Mouse (Mus musculus) CH12.LX (cell line): ENCODE measurements around the gene Pdcd6ip. TPM values are rescaled to one million over a fixed set of nuclear protein-coding genes. Genes with fewer than 3 reads are reported as not detected.

Experiments used
- DNase-seq: peaks from one replicate; pipeline ENCODE4 v3.0.0-alpha.2; 2013; ENCODE audit errors: extremely low read depth
- H3K27ac ChIP-seq: 2 replicates; pipeline ENCODE4 v1.5.1; 2012; ENCODE audit warnings: low read depth, mild to moderate bottlenecking, control low read depth, moderate library complexity; ENCODE audit not compliant: insufficient read depth
- H3K27me3 ChIP-seq: replicated peaks from 2 replicates; pipeline ENCODE3; 2012; ENCODE audit warnings: inconsistent platforms
- H3K36me3 ChIP-seq, 2 experiments: replicated peaks in 1 of 2; 2 replicates each; pipeline versions ENCODE3 to v1.6.1; 2012; ENCODE audit warnings: inconsistent platforms in 1 of 2, low read length in 1 of 2, mild to moderate bottlenecking in 1 of 2, mixed read lengths in 1 of 2, moderate library complexity in 1 of 2; ENCODE audit not compliant: control insufficient read depth in 1 of 2, insufficient read depth in 1 of 2
- H3K4me1 ChIP-seq, 2 experiments: 2 replicates each; pipeline ENCODE4 v1.6.1; 2012; ENCODE audit warnings: inconsistent platforms in 1 of 2, moderate library complexity in 1 of 2; ENCODE audit not compliant: insufficient read depth in 2 of 2, control insufficient read depth in 1 of 2
- H3K4me2 ChIP-seq: 2 replicates; pipeline ENCODE4 v1.6.1; 2012; ENCODE audit warnings: low read depth, mild to moderate bottlenecking, control low read depth; ENCODE audit not compliant: poor library complexity, insufficient read depth, severe bottlenecking
- H3K4me3 ChIP-seq, 3 experiments: fragments of 150-350 bp in 1 of 3; sonication (generic) in 1 of 3; replicated peaks in 1 of 3; 2 replicates each; pipeline versions ENCODE3 to v1.5.1; 2011 to 2012; ENCODE audit warnings: low read depth in 2 of 3, low read length in 2 of 3, mild to moderate bottlenecking in 2 of 3, moderate library complexity in 2 of 3, control low read depth in 1 of 3, improper control_type of control experiment in 1 of 3, inconsistent platforms in 1 of 3, mixed read lengths in 1 of 3; ENCODE audit not compliant: poor library complexity in 1 of 3
- H3K79me2 ChIP-seq: replicated peaks from 2 replicates; pipeline ENCODE4 v1.6.1; 2012; ENCODE audit warnings: mild to moderate bottlenecking, moderate library complexity; ENCODE audit not compliant: control insufficient read depth, poor library complexity, insufficient read depth, severe bottlenecking; ENCODE audit errors: extremely low read depth
- H3K9ac ChIP-seq: 2 replicates; pipeline ENCODE4 v1.6.1; 2012; ENCODE audit warnings: low read depth, mild to moderate bottlenecking, control low read depth, moderate library complexity; ENCODE audit not compliant: insufficient read depth
- H3K9me3 ChIP-seq: replicated peaks from 2 replicates; pipeline ENCODE3; 2012; ENCODE audit warnings: low read length, inconsistent platforms, mixed read lengths
- CHD2 ChIP-seq: IDR thresholded peaks from 2 replicates; pipeline ENCODE4 v1.6.1; 2011; ENCODE audit warnings: low read length, improper control_type of control experiment
- CTCF ChIP-seq, 2 experiments: IDR thresholded peaks in 1 of 2; conservative IDR thresholded peaks in 1 of 2; 2 replicates each; pipeline ENCODE4 v1.5.1; 2011 to 2012; ENCODE audit warnings: low read depth in 2 of 2, low read length in 2 of 2, improper control_type of control experiment in 1 of 2, inconsistent platforms in 1 of 2, mild to moderate bottlenecking in 1 of 2, moderate library complexity in 1 of 2
- E2F4 ChIP-seq: IDR thresholded peaks from 2 replicates; pipeline ENCODE4 v1.6.1; 2011; ENCODE audit warnings: low read depth, low read length, improper control_type of control experiment; ENCODE audit not compliant: insufficient replicate concordance
- ELF1 ChIP-seq: IDR thresholded peaks from 2 replicates; pipeline ENCODE4 v1.6.1; 2014; ENCODE audit warnings: low read depth, mild to moderate bottlenecking, inconsistent platforms, low read length, improper control_type of control experiment
- EP300 ChIP-seq: IDR thresholded peaks from 2 replicates; pipeline ENCODE4 v1.6.1; 2011; ENCODE audit warnings: low read length, improper control_type of control experiment
- HCFC1 ChIP-seq: IDR thresholded peaks from 2 replicates; pipeline ENCODE4 v1.6.1; 2012; ENCODE audit warnings: low read depth, mild to moderate bottlenecking, inconsistent platforms, low read length, improper control_type of control experiment
- IRF4 ChIP-seq: IDR thresholded peaks from 2 replicates; pipeline ENCODE4 v1.6.1; 2014; ENCODE audit warnings: low read depth, mild to moderate bottlenecking, inconsistent platforms, low read length, improper control_type of control experiment
- KAT2A ChIP-seq: IDR thresholded peaks from 2 replicates; pipeline ENCODE4 v1.6.1; 2012; ENCODE audit warnings: low read length, improper control_type of control experiment, inconsistent platforms; ENCODE audit not compliant: insufficient replicate concordance
- MAX ChIP-seq: IDR thresholded peaks from 2 replicates; pipeline ENCODE4 v1.6.1; 2011; ENCODE audit warnings: low read length, improper control_type of control experiment
- MEF2A ChIP-seq: IDR thresholded peaks from 2 replicates; pipeline ENCODE4 v1.6.1; 2014; ENCODE audit warnings: low read depth, mild to moderate bottlenecking, inconsistent platforms, low read length, improper control_type of control experiment, borderline replicate concordance
- MYC ChIP-seq: IDR thresholded peaks from 2 replicates; pipeline ENCODE4 v1.6.1; 2011; ENCODE audit warnings: low read depth, mild to moderate bottlenecking, improper control_type of control experiment, low read length
- POLR2A ChIP-seq: IDR thresholded peaks from 2 replicates; pipeline ENCODE4 v1.6.1; 2011; ENCODE audit warnings: low read depth, mild to moderate bottlenecking, improper control_type of control experiment, low read length
- RAD21 ChIP-seq: IDR thresholded peaks from 2 replicates; pipeline ENCODE4 v1.6.1; 2011; ENCODE audit warnings: low read depth, mild to moderate bottlenecking, low read length, improper control_type of control experiment, moderate library complexity
- SIN3A ChIP-seq: IDR thresholded peaks from 2 replicates; pipeline ENCODE4 v1.6.1; 2012; ENCODE audit warnings: low read length, improper control_type of control experiment, inconsistent platforms
- TBP ChIP-seq: conservative IDR thresholded peaks from 2 replicates; pipeline ENCODE4 v1.6.1; 2011; ENCODE audit warnings: low read depth, low read length, improper control_type of control experiment
- UBTF ChIP-seq: IDR thresholded peaks from 2 replicates; pipeline ENCODE4 v1.6.1; 2012; ENCODE audit warnings: low read depth, mild to moderate bottlenecking, inconsistent platforms, low read length, improper control_type of control experiment, moderate library complexity
- USF1 ChIP-seq: IDR thresholded peaks from 2 replicates; pipeline ENCODE4 v1.6.1; 2014; ENCODE audit warnings: low read depth, mild to moderate bottlenecking, inconsistent platforms, low read length, improper control_type of control experiment
- USF2 ChIP-seq: conservative IDR thresholded peaks from 2 replicates; pipeline ENCODE4 v1.6.1; 2011; ENCODE audit warnings: low read depth, low read length, improper control_type of control experiment
- ZC3H11A ChIP-seq: IDR thresholded peaks from 2 replicates; pipeline ENCODE4 v1.6.1; 2012; ENCODE audit warnings: low read depth, mild to moderate bottlenecking, inconsistent platforms, low read length, improper control_type of control experiment
- dilution Hi-C: fragments of 300-500 bp; cut with MboI; formaldehyde crosslinking; loops from 2 replicates; pipeline ENCODE4 v1.14.3; 2020; ENCODE audit warnings: low sequenced_read_pairs; ENCODE audit not compliant: extremely low pct_unique_long_range_greater_than_20kb, extremely low pct_ligation_motif_present
- in situ Hi-C: fragments of 300-500 bp; cut with MboI; formaldehyde crosslinking; loops from 3 replicates; pipeline ENCODE4 v1.14.3; 2019; ENCODE audit warnings: low sequenced_read_pairs, low pct_ligation_motif_present, low pct_unique_long_range_greater_than_20kb, mixed read lengths
- polyA plus RNA-seq: library from polyadenylated mRNA; unstranded; fragments of >175 nt; gene quantifications from 2 replicates; pipeline ENCODE4 v1.2.1, GENCODE M21; 2012; ENCODE audit warnings: low read depth; ENCODE audit not compliant: insufficient read length
- total RNA-seq, 2 experiments: library from RNA; depleted of rRNA; stranded (reverse); fragments of 300-350 nt in 1 of 2; fragments of >200 nt in 1 of 2; gene quantifications; 2 replicates each; pipeline ENCODE4 v1.2.3; 2012 to 2014

Gene Pdcd6ip
- total and polyA plus RNA-seq, 3 experiments = 23.3 to 75.6 (median 29.5) TPM

DNA sequence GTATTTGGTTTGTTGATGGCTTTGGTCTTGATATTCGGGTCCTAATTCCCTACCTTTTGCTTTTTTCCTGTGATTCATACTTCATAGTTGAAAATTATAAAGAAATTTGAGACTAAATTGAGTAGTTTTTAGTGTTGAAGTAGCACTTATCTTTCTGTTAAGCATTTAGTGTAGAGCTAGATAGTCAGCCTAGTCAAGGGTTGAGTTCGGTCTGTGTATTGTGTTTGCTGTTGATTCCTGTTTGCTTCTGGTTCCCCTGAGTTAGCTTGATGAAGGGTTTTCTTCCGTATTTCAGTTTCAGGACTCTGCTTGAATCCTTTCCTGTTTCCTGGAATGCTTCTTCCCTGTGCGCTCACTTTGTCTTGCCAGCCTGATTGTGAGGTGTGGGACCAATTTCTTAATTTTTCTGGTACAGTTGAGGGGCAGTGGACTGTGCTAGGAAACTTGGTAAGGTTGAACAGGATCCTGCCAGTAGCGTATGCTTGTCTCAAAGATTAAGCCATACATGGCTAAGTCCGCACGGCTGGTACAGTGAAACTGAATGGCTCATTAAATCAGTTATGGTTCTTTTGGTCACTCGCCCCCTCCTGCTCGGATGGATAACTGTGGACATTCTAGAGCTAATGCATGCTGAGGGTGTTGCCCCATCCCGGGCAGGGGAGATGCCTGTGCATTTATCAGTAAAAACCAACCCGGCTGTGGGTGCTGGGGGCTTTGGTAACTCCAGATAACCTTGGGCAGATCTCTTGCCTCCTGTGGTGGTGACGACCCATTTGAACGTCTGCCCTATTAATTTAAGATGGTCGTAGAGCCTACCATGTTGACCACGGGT lies 48.0 kb upstream of the Pdcd6ip start:
- Histone ChIP-seq H3K4me3 (no peak overlapping the region), H3K9me3 (peaks cover 13% of the 10 kb centered on the region), H3K9ac (no peak overlapping the region), H3K27me3 (no peaks in the 10 kb centered on the region), H3K79me2 (peaks cover 17% of the 10 kb centered on the region), H3K27ac (no peak overlapping the region), H3K4me2 (no peak overlapping the region), H3K36me3 (peaks cover 3 to 33% of the 10 kb centered on the region in 2 experiments), H3K4me1 (no peaks in the 10 kb centered on the region)
- no peak for DNase-seq
- dilution Hi-C loops (no loop called here), in situ Hi-C loops (no loop called here)
- TF ChIP-seq USF1 (no peak), SIN3A (no peak), MYC (no peak), HCFC1 (no peak), MAX (no peak), CHD2 (no peak), POLR2A (no peak)

DNA sequence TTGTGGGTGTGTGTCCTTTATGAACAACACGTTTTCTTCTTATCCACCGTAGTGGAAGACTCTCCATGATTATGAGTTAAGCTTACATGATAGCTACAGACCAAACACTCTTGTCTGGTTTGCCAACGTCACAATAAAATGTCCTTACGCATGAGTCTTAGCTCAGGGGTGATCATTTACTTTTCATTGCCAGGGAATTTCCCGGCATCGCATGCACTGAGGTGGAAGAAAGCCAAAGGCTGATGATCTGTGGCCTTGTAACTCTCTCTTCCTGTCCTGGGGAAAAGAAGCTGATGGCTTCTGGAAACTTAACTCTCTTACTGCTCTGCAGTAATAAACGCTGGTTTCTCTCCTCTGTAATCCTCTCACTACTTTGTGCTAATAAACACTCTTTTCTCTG lies 41.3 kb upstream of the Pdcd6ip start:
- no peak for DNase-seq
- in situ Hi-C loops (loop anchor here (10.0 to 25.0 kb wide), 2 partner anchors 175 to 338 kb away; no protein-coding TSS in a partner anchor), dilution Hi-C loops (no loop called here)

DNA sequence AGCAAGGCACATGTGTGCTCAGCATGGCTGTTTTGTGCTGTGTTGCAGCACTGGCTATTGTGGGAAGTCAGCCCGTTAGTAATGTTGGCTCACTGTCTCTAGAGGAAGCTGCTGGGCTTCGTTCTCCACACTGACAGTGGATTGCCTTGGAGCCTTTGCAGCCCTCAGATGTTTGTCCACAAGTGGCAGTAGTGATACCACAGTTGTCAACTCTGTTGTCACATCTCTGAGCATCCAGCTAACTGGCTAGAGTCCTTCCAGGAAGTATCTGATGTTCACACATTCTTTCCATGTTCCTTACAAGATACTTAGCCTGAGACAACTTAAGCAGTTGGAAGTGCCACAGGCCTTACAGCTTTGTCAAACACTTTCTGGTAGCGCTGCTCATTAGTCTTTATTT lies 35.2 kb upstream of the Pdcd6ip start:
- Histone ChIP-seq H3K36me3 (peaks cover 0 to 15% of the 10 kb centered on the region in 2 experiments), H3K4me1 (peaks cover 11 to 40% of the 10 kb centered on the region in 2 experiments), H3K79me2 (peaks cover 34% of the 10 kb centered on the region), H3K9me3 (no peaks in the 10 kb centered on the region), H3K9ac (no peak overlapping the region), H3K27ac (no peak overlapping the region), H3K4me2 (peak overlapping the region; percentile 22; the same call in 1 of the 2 replicates), H3K4me3 (no peak overlapping the region), H3K27me3 (no peaks in the 10 kb centered on the region)
- in situ Hi-C loops (loop anchor here (10.0 to 25.0 kb wide), 2 partner anchors 182 to 344 kb away; no protein-coding TSS in a partner anchor), dilution Hi-C loops (no loop called here)
- TF ChIP-seq TBP (no peak), KAT2A (no peak), CTCF (conservative IDR thresholded peaks at IDR 0.05 in 1 of 2, IDR thresholded peaks at IDR 0.05 in 1 of 2; ENCODE audit: low read depth in 2 of 2, low read length in 2 of 2) (peak in 1 of 2 experiments; percentile 24; a peak in 2 of 4 replicates), ZC3H11A (no peak), MEF2A (no peak), USF2 (no peak), MYC (0 out of 2 replicates have a peak, but pooled peaks have one; percentile 13), UBTF (no peak), E2F4 (no peak), EP300 (no peak), USF1 (no peak), IRF4 (no peak), ELF1 (no peak)
- peak; percentile 30 for DNase-seq

More for the DNA sequence above, 41.3 kb upstream of the Pdcd6ip start:
- H3K4me3 ChIP-seq = no peak overlapping the region
- H3K79me2 ChIP-seq = peaks cover 26% of the 10 kb centered on the region
- H3K4me2 ChIP-seq = no peak overlapping the region
- H3K9ac ChIP-seq = no peak overlapping the region
- no peak for TF ChIP-seq RAD21
- no peaks in the 10 kb centered on the region for H3K27me3 ChIP-seq
- peaks cover 3 to 23% of the 10 kb centered on the region in 2 experiments for H3K36me3 ChIP-seq
- H3K9me3 ChIP-seq = no peaks in the 10 kb centered on the region
- H3K4me1 ChIP-seq = peaks cover 5 to 22% of the 10 kb centered on the region in 2 experiments; a peak in 3 of 4 replicates
- H3K27ac ChIP-seq = no peak overlapping the region
